Mouse (Mus musculus) ES-E14 (cell line): ENCODE results near the gene C1qb.

Experiments used
- CHD2 ChIP-seq: IDR thresholded peaks from 2 replicates; pipeline ENCODE4 v1.6.1; 2014; ENCODE audit warnings: mild to moderate bottlenecking, low read depth, low read length, inconsistent platforms
- ZNF384 ChIP-seq: IDR thresholded peaks from 2 replicates; pipeline ENCODE4 v1.6.1; 2012; ENCODE audit warnings: low read depth, low read length, inconsistent platforms

- TF ChIP-seq ZNF384 (no peak), CHD2 (no peak)
Measured at GRCm38 (mm10) chr4:136924529-136924928, 38.5 kb upstream of the C1qb start.
